Mouse (Mus musculus) adrenal gland, adult 8-10 months (tissue): ENCODE measurements at regions not wholly inside any gene's neighbourhood (a gene's known extent, or its start where the extent isn't known, plus 50 kb on each side); places are given as distances from the start of the nearest gene placed in this dataset.
"Not testable (repeated sequence)": the region's sequence is repeated elsewhere in the genome, so short reads cannot be mapped to it uniquely, and the experiment has no call there.

Experiments used
- DNase-seq: peaks from one replicate; pipeline ENCODE4 v3.0.0; 2022

GRCm38 (mm10) chr12:18606126-18606525 is 91.8 kb downstream of the 5730507C01Rik start:
- DNase-seq = not testable (repeated sequence)

DNA sequence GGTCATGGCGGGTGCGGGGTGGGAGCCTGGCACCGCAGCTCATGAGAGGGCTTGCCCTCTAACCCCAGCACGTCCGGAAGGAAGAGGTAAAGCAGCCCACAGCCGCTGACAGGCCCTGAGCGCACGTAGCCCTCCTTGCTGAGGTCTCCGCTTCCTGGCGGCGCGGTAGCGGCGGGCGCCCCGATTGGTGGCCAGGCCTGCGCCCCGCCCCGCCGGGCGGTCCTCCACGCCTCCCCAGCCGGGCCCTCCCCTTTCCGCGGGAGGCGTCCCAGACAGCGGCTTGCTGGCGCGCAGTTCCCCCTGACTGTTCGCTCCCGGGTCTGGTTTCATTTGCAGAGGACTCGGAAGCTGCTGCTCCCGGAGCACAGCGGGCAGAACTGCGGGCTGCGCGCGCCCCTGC is 95.5 kb downstream of the 5730507C01Rik start:
- peak; percentile 56 for DNase-seq

GRCm38 (mm10) chr12:18610581-18610980 is 96.3 kb downstream of the 5730507C01Rik start:
- DNase-seq = not testable (repeated sequence)
